Mouse (Mus musculus) lung, postnatal 0 days (tissue): ENCODE results near the gene Bscl2. TPM values are rescaled to one million over a fixed set of nuclear protein-coding genes. Genes with fewer than 3 reads are reported as not detected.
A peak's percentile ranks its signal among the peaks of the same experiment; 100 is the strongest.
"Not testable (repeated sequence)": the region's sequence is repeated elsewhere in the genome, so short reads cannot be mapped to it uniquely, and the experiment has no call there.

Experiments used
- ATAC-seq: fragments of 200-750 bp; cut with Nextera tagmentation; 2 replicates; pipeline ENCODE4 v1.8.0; 2017; ENCODE audit warnings: moderate library complexity
- DNase-seq: peaks from one replicate; pipeline ENCODE4 v3.0.0-alpha.2; 2016; ENCODE audit warnings: low spot score
- H3K27ac ChIP-seq: fragments of 300-500 bp; sonication (generic); 2 replicates; pipeline ENCODE4 v1.5.1; 2014; ENCODE audit warnings: antibody characterized with exemption, mild to moderate bottlenecking, low read length, mixed read lengths
- H3K27me3 ChIP-seq: fragments of 300-500 bp; sonication (generic); replicated peaks from 2 replicates; pipeline ENCODE4 v1.6.1; 2014; ENCODE audit warnings: low read length, mixed read lengths; ENCODE audit not compliant: insufficient read depth
- H3K36me3 ChIP-seq: fragments of 300-500 bp; sonication (generic); 2 replicates; pipeline ENCODE4 v1.6.1; 2014; ENCODE audit warnings: low read length, mixed read lengths; ENCODE audit not compliant: insufficient read depth
- H3K4me1 ChIP-seq: fragments of 300-500 bp; sonication (generic); 2 replicates; pipeline ENCODE4 v1.6.1; 2014; ENCODE audit warnings: antibody characterized with exemption, low read depth, low read length, mixed read lengths; ENCODE audit not compliant: insufficient read depth
- H3K4me2 ChIP-seq: fragments of 300-500 bp; sonication (generic); replicated peaks from 2 replicates; pipeline ENCODE4 v1.6.1; 2014; ENCODE audit warnings: low read depth, mild to moderate bottlenecking, low read length, moderate library complexity, mixed read lengths
- H3K4me3 ChIP-seq: fragments of 300-500 bp; sonication (generic); 2 replicates; pipeline ENCODE4 v1.5.1; 2014; ENCODE audit warnings: low read depth, low read length
- H3K9ac ChIP-seq: fragments of 300-500 bp; sonication (generic); replicated peaks from 2 replicates; pipeline ENCODE4 v1.6.1; 2014; ENCODE audit warnings: low read depth, mild to moderate bottlenecking
- H3K9me3 ChIP-seq: fragments of 300-500 bp; sonication (generic); 2 replicates; pipeline ENCODE4 v1.6.1; 2016; ENCODE audit warnings: low read length, mixed read lengths
- CTCF ChIP-seq: IDR thresholded peaks from 2 replicates; pipeline ENCODE4 v1.5.1; 2016; ENCODE audit warnings: antibody characterized with exemption, mild to moderate bottlenecking
- EP300 ChIP-seq: IDR thresholded peaks from 2 replicates; pipeline ENCODE4 v1.6.1; 2016; ENCODE audit warnings: antibody characterized with exemption, mild to moderate bottlenecking, control low read depth
- WGBS: fragments of 180-500 bp; shearing (Covaris S2); extraction: QIAGEN DNeasy Blood & Tissue Kit; methylation state at CpG from one replicate; pipeline ENCODE4 v1.1.7; 2014; 5-methylcytosine and 5-hydroxymethylcytosine counted together
- polyA plus RNA-seq: library from polyadenylated mRNA; unstranded; fragments of >200 nt; fragmentation: Nextera tagmentation; extraction: Ambion mirVana; gene quantifications from 2 replicates; pipeline ENCODE4 v1.2.1, GENCODE M21; 2015

Gene Bscl2
- polyA plus RNA-seq, 1 experiment from 2014 or later: 66.8 TPM

DNA sequence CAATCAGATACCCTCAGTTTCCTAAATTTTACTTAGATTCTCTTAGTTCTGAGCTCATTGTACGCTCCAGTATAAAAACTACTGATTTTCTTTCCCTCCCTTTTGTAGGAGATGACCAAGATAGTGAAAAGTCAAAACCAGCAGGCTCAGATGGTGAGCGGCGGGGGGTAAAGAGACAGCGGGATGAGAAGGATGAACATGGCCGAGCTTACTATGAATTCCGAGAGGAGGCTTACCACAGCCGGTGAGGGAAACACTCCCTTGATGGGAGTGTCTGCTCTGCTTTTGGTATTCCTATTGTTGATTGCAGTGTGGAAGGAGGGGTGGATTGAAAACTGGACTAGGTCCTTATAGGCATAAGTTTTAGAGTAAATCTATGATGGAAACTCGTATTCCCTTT is 14.6 kb upstream of the Bscl2 start:
- H3K9me3 ChIP-seq: no peaks in the 10 kb centered on the region
- ATAC-seq (no peak), DNase-seq (no peak)
- no peaks in the 10 kb centered on the region for H3K27me3 ChIP-seq
- 65% methylated on average over 8 of the region's 8 CpGs for WGBS
- no peak overlapping the region for H3K27ac ChIP-seq
- H3K4me2 ChIP-seq: peak overlapping the region; percentile 73; the same call in 1 of the 2 replicates
- H3K9ac ChIP-seq: no peak overlapping the region
- H3K36me3 ChIP-seq: peaks cover 35% of the 10 kb centered on the region
- H3K4me3 ChIP-seq: no peak overlapping the region
- 0 out of 2 replicates have a peak, but pooled peaks cover 5% of the 10 kb centered on the region for H3K4me1 ChIP-seq
- TF ChIP-seq CTCF (no peak), EP300 (no peak)

DNA sequence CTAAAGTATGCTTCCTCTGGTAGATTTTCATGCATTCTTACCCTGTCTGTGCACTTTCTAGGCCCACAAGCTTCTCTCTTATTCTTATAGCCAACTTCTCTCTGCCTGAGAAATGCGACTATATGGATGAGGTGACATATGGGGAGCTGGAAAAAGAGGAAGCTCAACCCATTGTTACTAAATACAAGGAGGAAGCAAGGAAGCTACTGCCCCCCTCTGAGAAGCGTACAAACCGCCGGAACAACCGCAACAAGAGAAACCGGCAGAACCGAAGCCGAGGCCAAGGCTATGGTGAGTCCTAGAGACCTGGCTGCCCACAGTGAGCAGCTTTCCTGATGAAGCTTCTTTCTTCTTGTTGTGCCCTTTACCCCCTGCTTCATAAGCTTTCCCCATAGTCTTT is 7.6 kb upstream of the Bscl2 start, which contains the start of gene AC129217.1:
Gene AC129217.1, plus strand, starts transcription at position 114 of the 400 bp plus-strand sequence.
- no peak for TF ChIP-seq EP300
- TF ChIP-seq CTCF: no peak
- H3K9me3 ChIP-seq: no peaks in the 10 kb centered on the region
- no peak for ATAC-seq
- no peaks in the 10 kb centered on the region for H3K4me1 ChIP-seq
- no peak within 1 kb of the TSS for H3K9ac ChIP-seq
- peak; percentile 44 for DNase-seq
- no peak within 1 kb of the TSS for H3K4me3 ChIP-seq
- no peak within 1 kb of the TSS for H3K4me2 ChIP-seq
- no peak within 1 kb of the TSS for H3K27ac ChIP-seq
- no peaks in the 10 kb centered on the region for H3K27me3 ChIP-seq
- H3K36me3 ChIP-seq: peaks cover 70% of the 10 kb centered on the region
- WGBS: 84% methylated on average over 8 of the region's 8 CpGs

DNA sequence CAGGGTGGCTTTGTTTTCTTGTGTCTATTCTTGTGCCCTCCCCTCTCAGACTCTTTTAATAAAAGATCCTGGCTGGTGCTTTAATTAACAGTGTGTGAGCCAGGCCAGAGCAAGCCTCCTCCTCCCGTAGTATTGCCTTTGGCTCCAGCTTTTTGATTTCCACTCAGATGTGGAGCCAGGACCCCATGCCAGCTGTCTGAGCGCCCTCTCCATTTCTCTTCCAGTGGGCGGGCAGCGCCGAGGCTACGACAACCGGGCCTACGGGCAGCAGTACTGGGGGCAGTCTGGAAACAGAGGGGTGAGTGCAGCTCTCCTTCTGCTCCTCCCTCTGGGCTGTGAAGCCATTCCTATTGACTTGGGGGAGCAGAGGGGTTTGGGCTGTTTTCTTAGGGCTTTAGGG is 6.6 kb upstream of the Bscl2 start:
- Histone ChIP-seq H3K36me3 (peaks cover 62% of the 10 kb centered on the region), H3K4me1 (no peaks in the 10 kb centered on the region), H3K9ac (no peak overlapping the region), H3K27ac (no peak overlapping the region), H3K4me2 (no peak overlapping the region), H3K4me3 (no peak overlapping the region), H3K27me3 (no peaks in the 10 kb centered on the region), H3K9me3 (no peaks in the 10 kb centered on the region)
- ATAC-seq: no peak
- WGBS: 93% methylated on average over 8 of the region's 8 CpGs
- TF ChIP-seq EP300 (no peak), CTCF (no peak)
- DNase-seq: no peak

DNA sequence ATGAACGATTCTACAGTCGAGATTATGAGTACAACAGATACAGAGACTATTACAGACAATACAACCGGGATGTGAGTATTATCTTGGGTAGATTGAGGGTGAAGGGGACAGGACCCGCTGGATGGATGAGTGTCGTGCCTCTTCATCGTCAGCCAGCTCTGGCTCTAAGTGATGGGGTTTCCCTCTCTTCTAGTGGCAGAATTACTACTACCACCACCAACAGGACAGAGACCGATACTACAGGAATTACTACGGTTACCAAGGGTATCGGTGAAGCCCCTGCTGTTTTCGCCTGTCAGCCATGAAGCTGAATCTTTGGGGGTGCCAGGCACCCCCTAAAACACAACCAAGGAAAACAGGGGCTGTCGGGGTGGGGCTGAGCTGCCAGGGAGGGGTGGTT is 6.0 kb upstream of the Bscl2 start:
- Histone ChIP-seq H3K9me3 (no peaks in the 10 kb centered on the region), H3K4me1 (no peaks in the 10 kb centered on the region), H3K27me3 (no peaks in the 10 kb centered on the region), H3K4me3 (no peak overlapping the region), H3K9ac (no peak overlapping the region), H3K4me2 (no peak overlapping the region), H3K36me3 (peaks cover 57% of the 10 kb centered on the region), H3K27ac (no peak overlapping the region)
- WGBS: 82% methylated on average over 11 of the region's 11 CpGs
- TF ChIP-seq EP300 (no peak), CTCF (peak; percentile 17; the same call in 1 of the 2 replicates)
- ATAC-seq: no peak
- no peak for DNase-seq

DNA sequence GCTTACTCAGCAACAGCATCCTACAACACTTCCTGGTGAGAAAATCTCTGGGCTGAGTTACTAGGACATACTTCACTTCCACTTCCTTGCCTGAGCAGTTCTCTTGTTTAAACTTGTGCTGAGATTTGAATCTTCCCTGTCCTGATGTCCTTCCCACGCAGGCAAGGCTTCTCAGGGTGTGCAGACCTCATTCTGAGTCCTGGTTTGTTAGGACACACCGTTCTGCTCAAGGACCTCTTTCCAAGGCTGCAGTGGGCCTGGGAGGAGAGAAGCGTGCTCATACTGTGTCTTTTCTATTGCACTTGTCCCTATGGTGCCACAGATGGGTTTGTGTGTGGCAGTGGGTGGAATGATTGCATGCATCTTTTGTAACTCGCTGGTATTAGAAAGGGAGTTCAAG is 4.3 kb upstream of the Bscl2 start:
- peaks cover 42% of the 10 kb centered on the region for H3K36me3 ChIP-seq
- no peaks in the 10 kb centered on the region for H3K4me1 ChIP-seq
- DNase-seq: no peak
- H3K9me3 ChIP-seq: no peaks in the 10 kb centered on the region
- ATAC-seq: no peak
- H3K27me3 ChIP-seq: no peaks in the 10 kb centered on the region
- H3K27ac ChIP-seq: no peak overlapping the region
- H3K4me2 ChIP-seq: no peak overlapping the region
- 84% methylated on average over 4 of the region's 4 CpGs for WGBS
- H3K9ac ChIP-seq: no peak overlapping the region
- H3K4me3 ChIP-seq: no peak overlapping the region
- TF ChIP-seq CTCF (no peak), EP300 (no peak)

DNA sequence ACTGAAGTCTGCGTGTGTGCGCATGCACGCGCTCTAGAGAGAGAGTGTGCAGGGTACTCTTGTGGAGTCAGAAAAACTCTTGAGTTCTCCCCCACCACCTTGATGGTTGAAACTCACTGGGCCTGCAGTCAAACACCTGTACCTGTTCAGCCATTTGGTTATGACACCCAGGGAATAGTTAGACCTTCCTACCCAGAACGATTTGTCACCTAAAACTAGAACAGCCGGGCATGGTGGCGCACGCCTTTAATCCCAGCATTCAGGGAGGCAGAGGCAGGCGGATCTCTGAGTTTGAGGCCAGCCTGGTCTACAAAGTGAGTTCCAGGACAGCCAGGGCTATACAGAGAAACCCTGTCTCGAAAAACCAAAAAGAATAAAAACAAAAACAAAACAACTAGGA is 940 bp upstream of the Bscl2 start:
- not testable (repeated sequence) for DNase-seq, H3K27me3 ChIP-seq, H3K4me1 ChIP-seq, H3K4me3 ChIP-seq, H3K9ac ChIP-seq, H3K9me3 ChIP-seq, H3K4me2 ChIP-seq, ATAC-seq
- 95% methylated on average over 10 of the region's 10 CpGs for WGBS
- H3K36me3 ChIP-seq: peaks cover 21% of the 10 kb centered on the region; the same call in 1 of the 2 replicates
- 0 out of 2 replicates have a peak overlapping the region, but pooled peaks have one; percentile 91 for H3K27ac ChIP-seq
